Mouse (Mus musculus) G1E (cell line): ENCODE data around the gene Zzz3.

Source experiments
- CTCF ChIP-seq: IDR thresholded peaks from 2 replicates; pipeline ENCODE4 v1.5.1; 2012; ENCODE audit warnings: low read depth, low read length, inconsistent platforms, mixed read lengths
- GATA1 ChIP-seq: IDR thresholded peaks from 2 replicates; pipeline ENCODE4 v1.6.1; 2012; ENCODE audit warnings: borderline replicate concordance, low read length, inconsistent platforms, mixed read lengths
- POLR2AphosphoS5 ChIP-seq: IDR thresholded peaks from 2 replicates; pipeline ENCODE4 v1.6.1; 2012; ENCODE audit warnings: low read depth, low read length, inconsistent platforms; ENCODE audit not compliant: insufficient replicate concordance
- TAL1 ChIP-seq: conservative IDR thresholded peaks from 2 replicates; pipeline ENCODE4 v1.6.1; 2012; ENCODE audit warnings: low read depth, low read length, inconsistent platforms, mixed read lengths

DNA sequence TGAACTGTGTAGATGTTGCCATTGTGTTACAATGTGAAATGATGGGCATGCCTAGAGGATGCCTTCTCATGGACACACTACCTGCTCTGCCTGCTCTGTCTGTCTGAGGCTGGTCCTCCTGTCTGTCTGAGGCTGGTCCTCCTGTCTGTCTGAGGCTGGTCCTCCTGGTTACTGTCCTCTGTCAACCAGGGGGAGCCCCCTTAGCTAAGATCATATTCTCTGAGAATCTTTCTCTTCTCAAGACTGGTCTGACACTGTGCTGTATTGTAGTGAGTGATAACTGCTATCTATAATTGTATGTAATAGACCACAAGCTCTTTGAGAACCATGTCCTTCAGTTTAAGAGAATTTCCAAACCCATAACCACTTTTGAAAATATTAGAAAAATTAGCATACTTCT is 40.3 kb downstream of the Zzz3 start:
- TF ChIP-seq CTCF (no peak), POLR2AphosphoS5 (no peak), GATA1 (no peak), TAL1 (no peak)
